Mouse (Mus musculus) MEL (cell line): ENCODE data around the gene Cox20. TPM values are rescaled to one million over a fixed set of nuclear protein-coding genes. Genes with fewer than 3 reads are reported as not detected.
A peak's percentile ranks its signal among the peaks of the same experiment; 100 is the strongest.

Experiments used
- DNase-seq: peaks from one replicate; pipeline ENCODE4 v3.0.0; 2011; ENCODE audit warnings: low read depth, low spot score
- H3K27ac ChIP-seq: 2 replicates; pipeline ENCODE4 v1.5.1; 2012; ENCODE audit warnings: low read depth, mild to moderate bottlenecking, control low read depth, low read length, moderate library complexity; ENCODE audit not compliant: control insufficient read depth
- H3K27me3 ChIP-seq, 2 experiments: fragments of 150-350 bp in 1 of 2; sonication (generic) in 1 of 2; 2 replicates each; pipeline ENCODE4 v1.6.1; 2012; ENCODE audit warnings: low read length in 2 of 2, mild to moderate bottlenecking in 2 of 2, improper control_type of control experiment in 1 of 2, moderate library complexity in 1 of 2; ENCODE audit not compliant: insufficient read depth in 2 of 2, control insufficient read depth in 1 of 2
- H3K36me3 ChIP-seq, 2 experiments: 2 replicates each; pipeline ENCODE4 v1.6.1; 2012 to 2014; ENCODE audit warnings: low read length in 2 of 2, improper control_type of control experiment in 1 of 2, inconsistent platforms in 1 of 2, mild to moderate bottlenecking in 1 of 2; ENCODE audit not compliant: insufficient read depth in 2 of 2, control insufficient read depth in 1 of 2
- H3K4me1 ChIP-seq, 2 experiments: fragments of 150-350 bp in 1 of 2; sonication (generic) in 1 of 2; 2 replicates each; pipeline ENCODE4 v1.6.1; 2012; ENCODE audit warnings: low read length in 2 of 2, improper control_type of control experiment in 1 of 2, mild to moderate bottlenecking in 1 of 2; ENCODE audit not compliant: insufficient read depth in 2 of 2, control insufficient read depth in 1 of 2
- H3K4me3 ChIP-seq, 2 experiments: fragments of 150-350 bp in 1 of 2; sonication (generic) in 1 of 2; 2 replicates each; pipeline ENCODE4 v1.5.1; 2012; ENCODE audit warnings: low read depth in 2 of 2, low read length in 2 of 2, mild to moderate bottlenecking in 2 of 2, moderate library complexity in 2 of 2, control low read depth in 1 of 2, improper control_type of control experiment in 1 of 2; ENCODE audit not compliant: control insufficient read depth in 1 of 2, insufficient read depth in 1 of 2
- H3K79me2 ChIP-seq: 2 replicates; pipeline ENCODE4 v1.6.1; 2012; ENCODE audit warnings: mild to moderate bottlenecking, low read length, moderate library complexity; ENCODE audit not compliant: control insufficient read depth, poor library complexity, insufficient read depth
- H3K9ac ChIP-seq: 2 replicates; pipeline ENCODE4 v1.6.1; 2012; ENCODE audit warnings: low read depth, mild to moderate bottlenecking, control low read depth, low read length, moderate library complexity; ENCODE audit not compliant: control insufficient read depth, poor library complexity, severe bottlenecking
- H3K9me3 ChIP-seq: fragments of 150-350 bp; sonication (generic); replicated peaks from 2 replicates; pipeline ENCODE4 v1.6.1; 2012; ENCODE audit warnings: mild to moderate bottlenecking, low read length, improper control_type of control experiment, moderate library complexity; ENCODE audit not compliant: insufficient read depth
- CHD1 ChIP-seq: IDR thresholded peaks from 2 replicates; pipeline ENCODE4 v1.6.1; 2012; ENCODE audit warnings: low read depth, mild to moderate bottlenecking, inconsistent platforms, low read length, improper control_type of control experiment
- CTCF ChIP-seq, 3 experiments: IDR thresholded peaks in 2 of 3; conservative IDR thresholded peaks in 1 of 3; 2 replicates each; pipeline ENCODE4 v1.5.1; 2011 to 2012; ENCODE audit warnings: low read length in 3 of 3, low read depth in 2 of 3, mild to moderate bottlenecking in 2 of 3, improper control_type of control experiment in 1 of 3, inconsistent platforms in 1 of 3, mixed read lengths in 1 of 3, moderate library complexity in 1 of 3; ENCODE audit not compliant: control insufficient read depth in 1 of 3, insufficient read depth in 1 of 3, poor library complexity in 1 of 3, severe bottlenecking in 1 of 3
- ELF1 ChIP-seq: IDR thresholded peaks from 2 replicates; pipeline ENCODE4 v1.6.1; 2014; ENCODE audit warnings: low read depth, mild to moderate bottlenecking, inconsistent platforms, low read length, improper control_type of control experiment, moderate library complexity
- EP300 ChIP-seq, 2 experiments: IDR thresholded peaks; 2 replicates each; pipeline ENCODE4 v1.6.1; 2011; ENCODE audit warnings: improper control_type of control experiment in 2 of 2, low read length in 2 of 2, low read depth in 1 of 2, mild to moderate bottlenecking in 1 of 2
- ETS1 ChIP-seq: IDR thresholded peaks from 2 replicates; pipeline ENCODE4 v1.6.1; 2012; ENCODE audit warnings: low read depth, mild to moderate bottlenecking, inconsistent platforms, low read length, improper control_type of control experiment, moderate library complexity
- HCFC1 ChIP-seq: IDR thresholded peaks from 2 replicates; pipeline ENCODE4 v1.6.1; 2012; ENCODE audit warnings: low read depth, mild to moderate bottlenecking, inconsistent platforms, low read length, improper control_type of control experiment, moderate library complexity
- JUND ChIP-seq: IDR thresholded peaks from 2 replicates; pipeline ENCODE4 v1.6.1; 2011; ENCODE audit warnings: low read depth, mild to moderate bottlenecking, improper control_type of control experiment, low read length
- KAT2A ChIP-seq: conservative IDR thresholded peaks from 2 replicates; pipeline ENCODE4 v1.6.1; 2012; ENCODE audit warnings: low read depth, low read length, improper control_type of control experiment, inconsistent platforms
- MAFK ChIP-seq: IDR thresholded peaks from 2 replicates; pipeline ENCODE4 v1.6.1; 2011; ENCODE audit warnings: low read depth, mild to moderate bottlenecking, low read length, improper control_type of control experiment, borderline replicate concordance
- MEF2A ChIP-seq: IDR thresholded peaks from 2 replicates; pipeline ENCODE4 v1.6.1; 2014; ENCODE audit warnings: low read depth, mild to moderate bottlenecking, inconsistent platforms, low read length, improper control_type of control experiment; ENCODE audit not compliant: poor library complexity, insufficient replicate concordance, severe bottlenecking; ENCODE audit errors: extremely low read depth
- MYB ChIP-seq: IDR thresholded peaks from 2 replicates; pipeline ENCODE4 v1.6.1; 2011; ENCODE audit warnings: mild to moderate bottlenecking, low read depth, low read length, improper control_type of control experiment
- NELFE ChIP-seq: IDR thresholded peaks from 2 replicates; pipeline ENCODE4 v1.6.1; 2011; ENCODE audit warnings: low read depth, low read length, improper control_type of control experiment
- POLR2A ChIP-seq, 2 experiments: IDR thresholded peaks; 2 replicates each; pipeline ENCODE4 v1.6.1; 2011 to 2012; ENCODE audit warnings: low read length in 2 of 2, mild to moderate bottlenecking in 2 of 2, control low read depth in 1 of 2, improper control_type of control experiment in 1 of 2, low read depth in 1 of 2, moderate library complexity in 1 of 2; ENCODE audit not compliant: control insufficient read depth in 1 of 2, insufficient read depth in 1 of 2, poor library complexity in 1 of 2
- POLR2AphosphoS2 ChIP-seq: IDR thresholded peaks from 2 replicates; pipeline ENCODE4 v1.6.1; 2011; ENCODE audit warnings: low read length, improper control_type of control experiment
- SMC3 ChIP-seq: IDR thresholded peaks from 2 replicates; pipeline ENCODE4 v1.6.1; 2011; ENCODE audit warnings: low read depth, low read length, improper control_type of control experiment
- TBP ChIP-seq: IDR thresholded peaks from 2 replicates; pipeline ENCODE4 v1.8.0; 2011; ENCODE audit warnings: low read depth, low read length, improper control_type of control experiment
- USF2 ChIP-seq, 2 experiments: IDR thresholded peaks; 2 replicates each; pipeline ENCODE4 v1.6.1; 2011 to 2012; ENCODE audit warnings: improper control_type of control experiment in 2 of 2, low read length in 2 of 2, borderline replicate concordance in 1 of 2, inconsistent platforms in 1 of 2, low read depth in 1 of 2, mild to moderate bottlenecking in 1 of 2; ENCODE audit not compliant: insufficient read depth in 1 of 2
- ZC3H11A ChIP-seq: IDR thresholded peaks from 2 replicates; pipeline ENCODE4 v1.6.1; 2012; ENCODE audit warnings: low read depth, mild to moderate bottlenecking, inconsistent platforms, low read length, improper control_type of control experiment
- ZMIZ1 ChIP-seq: IDR thresholded peaks from 2 replicates; pipeline ENCODE4 v1.6.1; 2012; ENCODE audit warnings: low read depth, mild to moderate bottlenecking, inconsistent platforms, low read length, improper control_type of control experiment, moderate library complexity
- polyA plus RNA-seq, 2 experiments: library from polyadenylated mRNA; stranded (reverse) in 1 of 2; unstranded in 1 of 2; fragments of >175 nt in 1 of 2; fragments of >200 nt in 1 of 2; gene quantifications; 2 replicates each; pipeline versions ENCODE4 v1.2.1 to v1.2.4; 2012; ENCODE audit warnings: low replicate concordance in 2 of 2, low read depth in 1 of 2; ENCODE audit not compliant: insufficient read length in 2 of 2, insufficient read depth in 1 of 2, missing spikeins in 1 of 2
- total RNA-seq: library from RNA; depleted of rRNA; stranded (reverse); fragments of 300-350 nt; gene quantifications from 2 replicates; pipeline ENCODE4 v1.2.3, GENCODE M21; 2012

The Cox20 gene
- total and polyA plus RNA-seq, 3 experiments: 24.3 to 27.3 TPM; not detected in 1

DNA sequence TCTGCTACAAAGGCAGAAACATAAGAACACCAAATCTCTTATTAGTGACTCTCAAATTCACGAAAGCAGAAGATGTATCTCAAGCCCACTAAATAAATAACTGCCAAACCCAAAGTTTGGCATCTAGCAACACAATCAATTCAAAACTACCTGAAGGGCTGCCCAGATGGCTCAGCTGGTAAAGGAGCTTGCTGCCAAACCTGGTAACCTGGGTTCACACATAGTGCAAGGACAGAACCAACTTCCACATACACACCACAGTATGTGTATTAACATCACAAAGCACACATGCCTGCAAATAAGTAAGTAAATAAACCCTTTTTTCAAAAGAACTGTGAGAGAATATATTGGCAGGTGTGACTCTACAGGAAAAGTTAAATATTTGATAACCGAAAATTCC is 4.7 kb upstream of the Cox20 start:
- no peak overlapping the region for H3K27ac ChIP-seq
- H3K36me3 ChIP-seq: peaks cover 0 to 23% of the 10 kb centered on the region in 2 experiments; a peak in 2 of 4 replicates
- H3K79me2 ChIP-seq: peaks cover 7% of the 10 kb centered on the region; the same call in 1 of the 2 replicates
- no peaks in the 10 kb centered on the region for H3K9me3 ChIP-seq
- DNase-seq: no peak
- H3K9ac ChIP-seq: no peak overlapping the region
- H3K4me3 ChIP-seq: no peak overlapping the region
- TF ChIP-seq CHD1 (no peak), NELFE (no peak), CTCF (IDR thresholded peaks at IDR 0.05 in 2 of 3, conservative IDR thresholded peaks at IDR 0.05 in 1 of 3; ENCODE audit: control insufficient read depth in 1 of 3, insufficient read depth in 1 of 3, low read depth in 2 of 3, low read length in 3 of 3, poor library complexity in 1 of 3, severe bottlenecking in 1 of 3) (no peak), SMC3 (no peak)
- H3K4me1 ChIP-seq: peaks cover 6% of the 10 kb centered on the region in 2 experiments; a peak in 3 of 4 replicates
- H3K27me3 ChIP-seq: no peaks in the 10 kb centered on the region

DNA sequence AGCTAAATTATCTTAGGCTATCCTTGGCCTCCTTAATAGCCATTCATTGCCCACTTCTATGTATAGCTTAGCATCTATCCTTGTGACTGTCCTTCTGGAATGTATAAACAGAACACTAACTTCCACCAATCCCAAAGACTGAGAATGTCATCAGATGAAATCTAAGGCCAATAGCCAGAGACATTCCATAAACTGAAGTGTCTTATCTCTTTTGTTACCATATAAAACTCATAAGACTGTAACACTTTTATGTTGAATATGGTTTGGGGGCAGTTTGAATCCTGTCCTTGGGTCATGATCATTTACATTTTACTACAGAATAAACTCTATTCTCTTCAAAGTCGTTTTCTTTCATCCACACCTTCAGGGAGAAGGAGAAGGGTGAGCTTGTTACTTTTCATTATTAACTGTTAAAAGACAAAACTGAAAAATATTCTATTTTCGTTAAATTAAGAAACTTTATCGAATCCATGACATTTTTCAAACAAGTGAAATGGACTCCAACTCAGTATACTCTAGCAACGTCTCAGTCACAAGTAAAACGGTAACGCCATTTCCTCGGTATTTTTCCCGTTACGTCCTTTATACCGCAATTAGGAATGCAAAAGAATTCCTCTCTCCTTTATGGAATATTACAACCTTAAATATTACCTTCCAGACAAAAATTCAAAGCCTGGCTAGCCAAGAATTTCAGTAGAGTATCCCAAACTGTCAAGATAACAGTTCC is 1.5 kb upstream of the Cox20 start:
- Histone ChIP-seq H3K79me2 (peaks cover 10% of the 10 kb centered on the region; the same call in 1 of the 2 replicates), H3K36me3 (peaks cover 4 to 27% of the 10 kb centered on the region in 2 experiments), H3K9ac (peak overlapping the region; percentile 100), H3K27ac (peak overlapping the region; percentile 100), H3K4me1 (peaks cover 6% of the 10 kb centered on the region in 2 experiments; a peak in 3 of 4 replicates), H3K9me3 (no peaks in the 10 kb centered on the region), H3K27me3 (no peaks in the 10 kb centered on the region), H3K4me3 (peak overlapping the region; percentile 71 to 83)
- DNase-seq: peak; percentile 64
- TF ChIP-seq CHD1: peak; percentile 98
- TF ChIP-seq MEF2A: no peak
- 0 out of 2 replicates have a peak, but pooled peaks have one; percentile 2 for TF ChIP-seq JUND
- TF ChIP-seq ETS1: no peak
- TF ChIP-seq KAT2A: no peak
- TF ChIP-seq ZMIZ1: peak; percentile 27; the same call in 1 of the 2 replicates
- peak; percentile 90 for TF ChIP-seq TBP
- TF ChIP-seq EP300 (IDR thresholded peaks at IDR 0.05; ENCODE audit: low read depth in 1 of 2, low read length in 2 of 2): peak in 1 of 2 experiments; percentile 8; a peak in 1 of 4 replicates
- no peak for TF ChIP-seq USF2 (IDR thresholded peaks at IDR 0.05; ENCODE audit: borderline replicate concordance in 1 of 2, insufficient read depth in 1 of 2, low read depth in 1 of 2, low read length in 2 of 2)
- TF ChIP-seq POLR2AphosphoS2: no peak
- no peak; the same call in 1 of the 2 replicates for TF ChIP-seq ZC3H11A
- no peak; a peak in 1 of 4 replicates for TF ChIP-seq POLR2A (IDR thresholded peaks at IDR 0.05; ENCODE audit: control insufficient read depth in 1 of 2, insufficient read depth in 1 of 2, low read depth in 1 of 2, low read length in 2 of 2, poor library complexity in 1 of 2)
- TF ChIP-seq SMC3: no peak
- no peak for TF ChIP-seq CTCF (IDR thresholded peaks at IDR 0.05 in 2 of 3, conservative IDR thresholded peaks at IDR 0.05 in 1 of 3; ENCODE audit: control insufficient read depth in 1 of 3, insufficient read depth in 1 of 3, low read depth in 2 of 3, low read length in 3 of 3, poor library complexity in 1 of 3, severe bottlenecking in 1 of 3)
- peak; percentile 68 for TF ChIP-seq NELFE
- no peak for TF ChIP-seq MYB
- no peak for TF ChIP-seq HCFC1
- no peak for TF ChIP-seq MAFK
- no peak for TF ChIP-seq ELF1
